Mouse (Mus musculus): Measurements from ENCODE around the gene Inf2. TPM values are rescaled to one million over a fixed set of nuclear protein-coding genes. Genes with fewer than 3 reads are reported as not detected.
A peak's percentile ranks its signal among the peaks of the same experiment; 100 is the strongest.

Inf2 gene
- polyA plus RNA-seq, 1 experiment from 2014 or later = 0.20 TPM

- Histone ChIP-seq H3K4me3 (ENCODE audit: low read depth, low read length) (no peak overlapping the region), H3K27ac (ENCODE audit: low read depth, low read length) (no peak overlapping the region), H3K4me2 (ENCODE audit: low read depth, low read length) (no peak overlapping the region), H3K4me1 (ENCODE audit: control insufficient read depth, insufficient read depth, low read length) (peaks cover 23% of the 10 kb centered on the region), H3K27me3 (ENCODE audit: control insufficient read depth, insufficient read depth, low read length) (0 out of 2 replicates have a peak, but pooled peaks cover 3% of the 10 kb centered on the region), H3K9ac (replicated peaks; ENCODE audit: low read depth, low read length) (no peak overlapping the region), H3K9me3 (ENCODE audit: control insufficient read depth, low read length) (no peaks in the 10 kb centered on the region), H3K36me3 (ENCODE audit: control insufficient read depth, insufficient read depth, low read length) (no peaks in the 10 kb centered on the region)
- ATAC-seq (ENCODE audit: low read depth) = peak; percentile 22; the same call in 1 of the 2 replicates
- 72% methylated on average over 8 of the region's 8 CpGs for WGBS
Measured at GRCm38 (mm10) chr12:112590566-112591239, 2.1 kb downstream of the Inf2 start.

- Histone ChIP-seq H3K27me3 (ENCODE audit: control insufficient read depth, insufficient read depth, low read length) (0 out of 2 replicates have a peak, but pooled peaks cover 3% of the 10 kb centered on the region), H3K4me2 (ENCODE audit: low read depth, low read length) (no peak overlapping the region), H3K36me3 (ENCODE audit: control insufficient read depth, insufficient read depth, low read length) (no peaks in the 10 kb centered on the region), H3K9me3 (ENCODE audit: control insufficient read depth, low read length) (no peaks in the 10 kb centered on the region), H3K27ac (ENCODE audit: low read depth, low read length) (no peak overlapping the region), H3K9ac (replicated peaks; ENCODE audit: low read depth, low read length) (no peak overlapping the region), H3K4me1 (ENCODE audit: control insufficient read depth, insufficient read depth, low read length) (peaks cover 23% of the 10 kb centered on the region), H3K4me3 (ENCODE audit: low read depth, low read length) (no peak overlapping the region)
- 92% methylated on average over 5 of the region's 5 CpGs for WGBS
- ATAC-seq (ENCODE audit: low read depth) = no peak
Measured at GRCm38 (mm10) chr12:112591240-112591639, 2.7 kb downstream of the Inf2 start.

DNA sequence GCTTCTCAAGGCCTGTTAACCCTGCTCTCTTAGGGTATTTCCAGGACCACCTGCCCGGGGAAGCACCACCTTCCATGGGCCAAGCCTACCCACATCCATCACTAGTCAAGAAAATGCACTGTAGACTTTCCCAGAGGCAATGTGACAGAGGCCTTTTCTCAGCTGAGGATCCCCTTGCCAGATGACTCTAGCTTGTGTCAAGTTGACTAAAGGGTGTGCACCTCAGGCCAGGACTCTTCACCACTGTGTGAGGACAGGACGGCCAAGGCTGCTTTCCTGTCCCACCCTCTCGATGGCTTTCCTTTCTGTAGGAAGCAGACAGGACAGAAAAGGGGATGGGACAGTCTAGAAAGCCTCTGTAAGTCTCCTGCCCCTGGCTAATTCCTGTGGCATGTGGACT is 3.1 kb downstream of the Inf2 start:
- H3K27me3 ChIP-seq (ENCODE audit: control insufficient read depth, insufficient read depth, low read length) = 0 out of 2 replicates have a peak, but pooled peaks cover 3% of the 10 kb centered on the region
- peaks cover 23% of the 10 kb centered on the region for H3K4me1 ChIP-seq (ENCODE audit: control insufficient read depth, insufficient read depth, low read length)
- whole genome bisulfite sequencing = 88% methylated on average over 3 of the region's 3 CpGs
- no peak overlapping the region for H3K4me3 ChIP-seq (ENCODE audit: low read depth, low read length)
- no peaks in the 10 kb centered on the region for H3K9me3 ChIP-seq (ENCODE audit: control insufficient read depth, low read length)
- H3K4me2 ChIP-seq (ENCODE audit: low read depth, low read length) = no peak overlapping the region
- H3K9ac ChIP-seq (replicated peaks; ENCODE audit: low read depth, low read length) = no peak overlapping the region
- ATAC-seq (ENCODE audit: low read depth) = no peak
- no peak overlapping the region for H3K27ac ChIP-seq (ENCODE audit: low read depth, low read length)
- H3K36me3 ChIP-seq (ENCODE audit: control insufficient read depth, insufficient read depth, low read length) = no peaks in the 10 kb centered on the region

DNA sequence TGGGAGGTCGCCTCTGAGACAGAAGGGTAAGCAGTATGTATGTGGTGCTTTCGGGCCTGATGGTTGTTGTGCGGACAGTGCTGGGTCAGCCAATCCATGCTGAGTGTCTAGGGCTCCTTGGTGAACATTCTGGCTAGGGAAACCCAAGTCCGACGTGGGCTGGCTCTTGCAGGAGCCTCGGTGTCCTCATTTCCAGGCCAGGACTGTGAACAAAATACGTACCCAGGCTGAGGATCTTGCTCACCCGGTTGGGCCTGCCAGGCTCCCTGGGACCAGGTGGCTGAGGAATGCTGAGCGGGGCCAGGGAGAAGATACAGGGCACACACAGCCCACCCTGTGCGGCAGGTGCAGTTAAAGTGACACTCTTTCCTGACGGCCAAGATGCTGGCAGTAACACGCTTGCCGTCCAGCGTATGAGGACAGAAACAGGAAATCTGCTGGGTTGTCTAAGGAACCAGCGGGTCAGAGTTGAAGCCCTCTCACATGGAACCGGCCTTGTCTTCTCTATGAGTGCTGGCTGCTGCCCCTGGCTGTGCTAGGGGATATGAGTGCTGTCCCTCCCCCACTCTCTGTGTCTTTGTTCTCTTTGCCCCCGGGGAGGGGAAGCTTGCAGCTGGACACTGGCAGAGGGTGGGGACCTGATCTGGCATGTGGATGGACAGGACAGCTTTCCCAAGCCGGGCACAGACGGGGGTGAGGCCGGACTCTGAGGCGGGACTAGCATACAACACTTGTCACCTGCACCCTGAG is 4.6 kb downstream of the Inf2 start:
- no peak overlapping the region for H3K9ac ChIP-seq (replicated peaks; ENCODE audit: low read depth, low read length)
- no peaks in the 10 kb centered on the region for H3K9me3 ChIP-seq (ENCODE audit: control insufficient read depth, low read length)
- H3K4me2 ChIP-seq (ENCODE audit: low read depth, low read length) = no peak overlapping the region
- H3K4me3 ChIP-seq (ENCODE audit: low read depth, low read length) = no peak overlapping the region
- H3K4me1 ChIP-seq (ENCODE audit: control insufficient read depth, insufficient read depth, low read length) = peaks cover 19% of the 10 kb centered on the region
- no peak for ATAC-seq (ENCODE audit: low read depth)
- H3K27me3 ChIP-seq (ENCODE audit: control insufficient read depth, insufficient read depth, low read length) = 0 out of 2 replicates have a peak, but pooled peaks cover 3% of the 10 kb centered on the region
- no peaks in the 10 kb centered on the region for H3K36me3 ChIP-seq (ENCODE audit: control insufficient read depth, insufficient read depth, low read length)
- WGBS = 74% methylated on average over 21 of the region's 21 CpGs
- no peak overlapping the region for H3K27ac ChIP-seq (ENCODE audit: low read depth, low read length)

DNA sequence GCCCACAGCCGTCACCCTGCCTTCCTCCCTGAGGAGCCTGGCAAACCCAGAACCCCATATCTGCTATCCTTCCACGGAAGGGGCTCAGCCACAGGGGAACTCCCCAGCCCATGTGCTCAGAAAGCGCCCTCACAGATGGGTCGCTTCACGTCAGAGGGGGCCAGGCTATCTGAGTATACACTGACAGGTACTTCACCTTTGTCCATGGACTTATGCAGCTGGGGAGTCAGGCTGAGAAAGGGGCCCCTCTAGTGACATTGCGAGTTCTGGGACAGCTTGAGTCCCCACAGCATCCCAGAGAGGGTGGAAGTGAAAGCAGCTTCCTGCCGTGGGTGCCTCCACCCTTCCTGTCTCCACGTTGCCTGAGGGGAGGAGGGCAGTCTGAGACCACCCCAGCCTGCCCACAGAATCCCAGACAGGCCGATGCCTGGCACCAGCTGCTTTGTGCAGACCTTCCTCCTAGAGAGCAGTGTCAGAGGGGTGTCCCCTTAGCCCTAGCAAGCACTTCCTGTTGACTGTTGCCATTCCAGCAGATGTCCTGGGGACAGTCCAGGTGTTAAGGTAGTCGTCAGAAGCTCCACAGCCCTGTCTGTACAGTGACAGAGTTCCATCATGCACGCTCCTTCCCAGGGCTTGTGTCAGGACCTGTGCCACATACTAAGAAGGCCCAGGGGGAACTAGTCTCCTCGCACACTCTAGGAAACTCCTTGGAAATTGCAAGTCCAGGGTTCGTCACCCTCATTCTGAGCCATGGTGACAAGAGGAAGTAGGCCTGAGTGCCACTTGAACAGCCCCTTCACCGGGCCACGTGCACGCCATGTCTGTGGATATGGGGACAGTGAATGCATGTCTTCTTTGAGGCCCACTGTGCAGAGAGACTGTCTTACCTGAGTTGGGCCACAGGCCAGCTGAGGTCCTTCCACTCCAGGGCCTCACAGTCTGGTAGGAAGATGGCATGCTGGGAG is 5.6 kb downstream of the Inf2 start:
- WGBS = 77% methylated on average over 16 of the region's 16 CpGs
- Histone ChIP-seq H3K27ac (ENCODE audit: low read depth, low read length) (peak overlapping the region; percentile 44; the same call in 1 of the 2 replicates), H3K4me1 (ENCODE audit: control insufficient read depth, insufficient read depth, low read length) (peaks cover 12% of the 10 kb centered on the region), H3K36me3 (ENCODE audit: control insufficient read depth, insufficient read depth, low read length) (no peaks in the 10 kb centered on the region), H3K9ac (replicated peaks; ENCODE audit: low read depth, low read length) (no peak overlapping the region), H3K27me3 (ENCODE audit: control insufficient read depth, insufficient read depth, low read length) (0 out of 2 replicates have a peak, but pooled peaks cover 2% of the 10 kb centered on the region), H3K4me2 (ENCODE audit: low read depth, low read length) (no peak overlapping the region), H3K9me3 (ENCODE audit: control insufficient read depth, low read length) (no peaks in the 10 kb centered on the region), H3K4me3 (ENCODE audit: low read depth, low read length) (no peak overlapping the region)
- ATAC-seq (ENCODE audit: low read depth) = no peak

DNA sequence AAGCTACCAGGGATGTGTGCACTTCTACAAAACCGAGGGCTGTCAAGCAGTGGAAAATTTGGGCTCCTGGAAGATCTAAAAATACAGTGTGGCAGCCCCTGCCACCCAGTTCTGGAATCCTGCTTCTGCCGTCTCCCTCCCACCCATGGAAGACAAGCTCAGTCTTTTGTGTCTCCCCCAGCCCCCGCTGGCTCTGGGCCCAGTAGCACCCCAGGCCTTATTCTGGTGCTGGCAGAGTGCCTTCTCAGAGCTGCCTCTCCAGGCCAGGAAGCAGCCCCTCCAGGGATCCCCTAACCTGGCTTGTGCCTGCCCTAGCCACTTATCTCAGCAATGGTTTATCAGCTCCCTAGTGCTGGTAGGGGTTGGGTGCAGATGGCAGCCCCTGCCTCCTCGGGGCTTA is 6.4 kb downstream of the Inf2 start:
- no peaks in the 10 kb centered on the region for H3K36me3 ChIP-seq (ENCODE audit: control insufficient read depth, insufficient read depth, low read length)
- ATAC-seq (ENCODE audit: low read depth) = no peak
- no peaks in the 10 kb centered on the region for H3K9me3 ChIP-seq (ENCODE audit: control insufficient read depth, low read length)
- H3K4me3 ChIP-seq (ENCODE audit: low read depth, low read length) = no peak overlapping the region
- H3K4me1 ChIP-seq (ENCODE audit: control insufficient read depth, insufficient read depth, low read length) = peaks cover 12% of the 10 kb centered on the region
- H3K9ac ChIP-seq (replicated peaks; ENCODE audit: low read depth, low read length) = no peak overlapping the region
- 41% methylated on average over 4 of the region's 4 CpGs for WGBS
- H3K4me2 ChIP-seq (ENCODE audit: low read depth, low read length) = no peak overlapping the region
- no peaks in the 10 kb centered on the region for H3K27me3 ChIP-seq (ENCODE audit: control insufficient read depth, insufficient read depth, low read length)
- H3K27ac ChIP-seq (ENCODE audit: low read depth, low read length) = peak overlapping the region; percentile 44; the same call in 1 of the 2 replicates

- no peak overlapping the region for H3K27ac ChIP-seq (ENCODE audit: low read depth, low read length)
- no peak for ATAC-seq (ENCODE audit: low read depth)
- H3K36me3 ChIP-seq (ENCODE audit: control insufficient read depth, insufficient read depth, low read length) = no peaks in the 10 kb centered on the region
- H3K4me1 ChIP-seq (ENCODE audit: control insufficient read depth, insufficient read depth, low read length) = peaks cover 12% of the 10 kb centered on the region
- no peaks in the 10 kb centered on the region for H3K9me3 ChIP-seq (ENCODE audit: control insufficient read depth, low read length)
- H3K9ac ChIP-seq (replicated peaks; ENCODE audit: low read depth, low read length) = no peak overlapping the region
- H3K27me3 ChIP-seq (ENCODE audit: control insufficient read depth, insufficient read depth, low read length) = no peaks in the 10 kb centered on the region
- no peak overlapping the region for H3K4me2 ChIP-seq (ENCODE audit: low read depth, low read length)
- H3K4me3 ChIP-seq (ENCODE audit: low read depth, low read length) = no peak overlapping the region
- 77% methylated on average over 4 of the region's 4 CpGs for WGBS
Measured at GRCm38 (mm10) chr12:112595626-112596025, 7.0 kb downstream of the Inf2 start.

DNA sequence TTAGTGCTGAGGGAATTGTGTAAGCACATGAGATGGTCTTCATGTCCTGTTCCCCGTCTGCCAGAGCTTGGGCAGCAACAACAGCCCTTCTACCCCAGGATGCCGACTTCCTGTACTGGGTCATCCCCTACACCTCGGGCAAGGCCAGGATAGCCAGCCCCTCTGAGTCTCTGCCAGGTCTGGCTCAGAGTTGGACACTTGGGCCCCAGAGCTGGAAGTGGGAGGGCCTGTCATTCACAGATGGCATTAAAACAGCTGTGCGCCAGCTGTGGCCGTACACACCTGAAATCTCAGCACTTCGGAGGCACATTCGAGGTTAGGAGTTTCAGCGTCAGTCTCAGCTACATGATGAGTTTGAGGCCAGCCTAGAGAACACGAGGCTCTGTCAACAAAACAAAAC is 7.9 kb downstream of the Inf2 start:
- ATAC-seq (ENCODE audit: low read depth) = no peak
- Histone ChIP-seq H3K27me3 (ENCODE audit: control insufficient read depth, insufficient read depth, low read length) (no peaks in the 10 kb centered on the region), H3K9me3 (ENCODE audit: control insufficient read depth, low read length) (no peaks in the 10 kb centered on the region), H3K4me2 (ENCODE audit: low read depth, low read length) (no peak overlapping the region), H3K4me1 (ENCODE audit: control insufficient read depth, insufficient read depth, low read length) (peaks cover 12% of the 10 kb centered on the region), H3K27ac (ENCODE audit: low read depth, low read length) (no peak overlapping the region), H3K36me3 (ENCODE audit: control insufficient read depth, insufficient read depth, low read length) (no peaks in the 10 kb centered on the region), H3K9ac (replicated peaks; ENCODE audit: low read depth, low read length) (no peak overlapping the region), H3K4me3 (ENCODE audit: low read depth, low read length) (no peak overlapping the region)
- 77% methylated on average over 9 of the region's 9 CpGs for WGBS
